Mouse (Mus musculus): ENCODE measurements around the gene Llgl1. TPM values are rescaled to one million over a fixed set of nuclear protein-coding genes. Genes with fewer than 3 reads are reported as not detected.
A peak's percentile ranks its signal among the peaks of the same experiment; 100 is the strongest.

The Llgl1 gene
- total and polyA plus RNA-seq, 2 experiments from 2014 or later: 35.2 to 75.5 TPM

DNA sequence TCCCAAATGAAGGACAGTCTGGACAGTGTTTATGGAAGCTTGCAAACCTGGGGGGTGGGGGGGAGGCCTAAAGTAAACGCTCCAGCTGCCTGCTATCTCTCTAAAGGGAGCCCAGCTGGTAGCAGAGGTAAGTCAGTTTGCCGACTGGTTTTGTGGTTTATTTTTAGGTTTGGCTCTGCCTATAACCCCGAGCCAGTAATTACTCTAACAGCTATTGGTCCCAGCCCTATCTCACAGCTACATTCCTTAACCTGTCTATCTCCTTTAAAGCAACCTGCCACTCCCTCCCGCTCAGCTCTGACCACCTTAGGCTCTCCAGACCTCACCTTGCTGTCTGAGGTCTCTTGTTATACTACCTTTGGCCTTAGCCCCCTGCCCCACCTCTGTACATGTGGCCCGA, 19.7 kb downstream of the Llgl1 start:
- DNase-seq (ENCODE audit: low spot score) (no peak), ATAC-seq (no peak)
- no peak for TF ChIP-seq CTCF (IDR thresholded peaks at IDR 0.05; ENCODE audit: low read depth)
- no peaks in the 10 kb centered on the region for H3K27me3 ChIP-seq (ENCODE audit: insufficient read depth, low read length)
- H3K9ac ChIP-seq (replicated peaks; ENCODE audit: low read length): no peak overlapping the region
- H3K4me2 ChIP-seq (ENCODE audit: low read depth, low read length): no peak overlapping the region
- H3K9me3 ChIP-seq (ENCODE audit: low read length): no peaks in the 10 kb centered on the region
- no peaks in the 10 kb centered on the region for H3K4me1 ChIP-seq (ENCODE audit: insufficient read depth, low read length)
- no peak overlapping the region for H3K27ac ChIP-seq
- H3K36me3 ChIP-seq (ENCODE audit: insufficient read depth, low read length): peaks cover 94% of the 10 kb centered on the region
- H3K4me3 ChIP-seq (ENCODE audit: low read length): no peak overlapping the region
- 93% methylated on average over 5 of the region's 5 CpGs for WGBS

DNA sequence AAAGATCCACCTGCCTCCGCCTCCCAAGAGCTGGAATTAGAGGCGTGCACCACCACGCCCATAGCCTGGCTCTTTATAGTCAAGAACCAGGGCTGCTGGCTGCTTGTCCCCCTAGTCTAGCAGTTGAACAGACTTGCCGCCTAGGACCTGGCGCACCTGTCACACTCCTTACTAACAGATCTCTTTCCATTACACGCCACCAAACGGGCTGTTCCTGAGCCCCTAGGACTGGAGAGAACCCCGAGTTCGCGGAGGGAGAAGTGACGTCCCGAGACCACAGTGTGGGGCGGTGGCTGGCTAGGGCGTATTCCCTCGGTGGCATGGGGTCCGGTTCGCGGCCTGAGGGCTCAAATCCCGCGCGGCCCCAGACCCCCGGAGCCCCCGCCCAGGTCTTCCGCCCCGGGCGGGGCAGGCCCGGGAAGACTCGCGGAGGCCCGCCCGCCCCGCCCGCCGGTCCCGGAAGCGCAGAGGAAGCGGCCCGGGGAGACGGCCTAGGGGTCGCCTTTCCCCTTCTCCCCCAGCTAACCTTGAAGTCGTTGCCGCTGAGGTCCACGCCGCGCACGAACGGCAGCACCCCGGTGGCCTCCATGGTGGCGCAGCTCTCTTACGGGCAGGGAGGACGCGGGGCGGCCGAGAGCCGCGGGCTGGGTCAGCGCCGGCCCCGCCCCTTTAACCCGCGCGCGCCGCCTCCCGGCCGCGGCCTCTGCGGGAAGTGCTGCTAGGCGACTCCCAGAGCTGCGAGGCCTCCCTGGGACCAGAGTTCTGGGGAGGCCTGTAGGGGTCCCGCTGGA, 27.3 kb downstream of the Llgl1 start, which contains the start of gene Flii:
Gene Flii (minus strand): TSS at position 663 of the 791 bp plus-strand sequence.
- Histone ChIP-seq H3K27ac (peak within 1 kb of the TSS; percentile 92), H3K4me2 (ENCODE audit: low read depth, low read length) (peak within 1 kb of the TSS; percentile 72), H3K4me1 (ENCODE audit: insufficient read depth, low read length) (peaks cover 14% of the 10 kb centered on the region), H3K27me3 (ENCODE audit: insufficient read depth, low read length) (no peaks in the 10 kb centered on the region), H3K36me3 (ENCODE audit: insufficient read depth, low read length) (peaks cover 43% of the 10 kb centered on the region), H3K4me3 (ENCODE audit: low read length) (peak within 1 kb of the TSS; percentile 91), H3K9ac (replicated peaks; ENCODE audit: low read length) (peak within 1 kb of the TSS; percentile 85), H3K9me3 (ENCODE audit: low read length) (no peaks in the 10 kb centered on the region)
- peak; percentile 82 for DNase-seq (ENCODE audit: low spot score)
- under 1% methylated on average over 64 of the region's 71 CpGs for WGBS
- peak; percentile 77 for ATAC-seq
- TF ChIP-seq CTCF (IDR thresholded peaks at IDR 0.05; ENCODE audit: low read depth): peak; percentile 58

DNA sequence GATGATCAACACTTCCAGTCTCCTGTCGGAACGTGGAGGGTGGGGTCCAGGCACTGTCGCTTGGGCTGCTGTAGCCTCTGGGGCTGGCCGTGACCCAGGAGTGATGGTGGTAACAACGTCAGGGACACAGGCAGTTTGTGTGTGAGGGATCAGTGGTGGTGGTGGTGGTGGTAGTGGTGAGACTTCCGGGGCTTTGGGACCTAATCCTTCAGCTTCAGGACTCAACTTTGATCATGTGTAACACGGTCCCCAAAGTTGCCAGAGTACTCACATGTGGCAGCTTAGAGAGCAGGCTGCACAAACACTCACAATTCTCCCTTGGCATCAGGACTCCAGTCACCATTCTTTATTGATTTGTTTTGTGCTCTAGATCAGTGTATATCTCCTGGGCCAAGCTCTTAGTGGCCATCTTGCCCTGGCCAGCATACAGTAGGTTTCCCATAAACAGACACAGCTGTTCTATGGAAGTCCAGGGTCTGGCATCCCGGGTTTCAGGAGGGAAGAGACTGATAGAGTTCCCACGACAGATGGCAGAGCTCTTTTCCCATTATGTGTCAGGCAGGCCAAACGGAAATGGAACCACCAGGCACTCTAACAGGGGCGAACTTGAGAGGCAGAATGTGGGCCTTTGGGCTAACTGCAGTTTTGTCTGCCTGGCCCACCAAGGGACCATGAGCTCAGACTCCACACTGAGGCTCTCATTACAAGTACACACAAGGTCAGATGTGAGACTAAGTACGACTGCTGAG, 28.0 kb downstream of the Llgl1 start:
- 2% methylated on average over 12 of the region's 12 CpGs for WGBS
- ATAC-seq: peak; percentile 10; the same call in 1 of the 2 replicates
- H3K4me2 ChIP-seq (ENCODE audit: low read depth, low read length): peak overlapping the region; percentile 72
- no peak for TF ChIP-seq CTCF (IDR thresholded peaks at IDR 0.05; ENCODE audit: low read depth)
- peak; percentile 7 for DNase-seq (ENCODE audit: low spot score)
- peak overlapping the region; percentile 92 for H3K27ac ChIP-seq
- H3K4me3 ChIP-seq (ENCODE audit: low read length): peak overlapping the region; percentile 91
- H3K27me3 ChIP-seq (ENCODE audit: insufficient read depth, low read length): no peaks in the 10 kb centered on the region
- H3K4me1 ChIP-seq (ENCODE audit: insufficient read depth, low read length): peaks cover 14% of the 10 kb centered on the region
- H3K9ac ChIP-seq (replicated peaks; ENCODE audit: low read length): peak overlapping the region; percentile 85
- no peaks in the 10 kb centered on the region for H3K9me3 ChIP-seq (ENCODE audit: low read length)
- peaks cover 39% of the 10 kb centered on the region for H3K36me3 ChIP-seq (ENCODE audit: insufficient read depth, low read length)

DNA sequence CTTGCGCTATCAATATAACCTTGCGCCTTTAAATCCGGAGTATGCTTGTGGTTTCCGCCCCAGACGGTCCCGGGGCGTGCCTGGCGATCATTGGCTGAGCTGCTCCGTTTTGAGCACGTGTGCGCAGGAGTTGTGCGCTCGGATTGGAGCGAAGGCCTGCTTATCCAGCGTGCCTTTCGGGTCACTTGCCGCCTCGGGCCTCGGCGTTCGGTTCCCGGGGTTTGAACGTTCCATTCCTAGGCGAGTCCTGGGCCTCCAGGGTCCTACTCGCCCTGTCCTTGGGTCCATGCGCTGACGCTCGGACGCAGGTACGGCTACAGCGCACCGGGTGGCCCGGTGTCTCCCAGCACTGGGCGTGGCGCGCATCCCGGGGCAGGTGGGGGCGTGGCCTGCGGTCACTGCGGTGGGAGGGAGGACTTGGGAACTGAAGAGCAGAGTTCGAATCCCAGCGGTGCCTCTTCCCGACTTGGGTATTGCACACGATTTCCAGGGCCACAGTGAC, 28.8 kb downstream of the Llgl1 start, which contains the start of gene Mief2:
Gene Mief2 (plus strand): TSS at position 139 of the 502 bp plus-strand sequence.
- peak; percentile 96 for ATAC-seq
- Histone ChIP-seq H3K9me3 (ENCODE audit: low read length) (no peaks in the 10 kb centered on the region), H3K9ac (replicated peaks; ENCODE audit: low read length) (peak within 1 kb of the TSS; percentile 85), H3K4me1 (ENCODE audit: insufficient read depth, low read length) (peaks cover 14% of the 10 kb centered on the region), H3K4me3 (ENCODE audit: low read length) (peak within 1 kb of the TSS; percentile 91), H3K27me3 (ENCODE audit: insufficient read depth, low read length) (no peaks in the 10 kb centered on the region), H3K36me3 (ENCODE audit: insufficient read depth, low read length) (peaks cover 32% of the 10 kb centered on the region), H3K4me2 (ENCODE audit: low read depth, low read length) (peak within 1 kb of the TSS; percentile 72), H3K27ac (peak within 1 kb of the TSS; percentile 92)
- DNase-seq (ENCODE audit: low spot score): peak; percentile 98
- TF ChIP-seq CTCF (IDR thresholded peaks at IDR 0.05; ENCODE audit: low read depth): no peak
- under 1% methylated on average over 44 of the region's 44 CpGs for WGBS

DNA sequence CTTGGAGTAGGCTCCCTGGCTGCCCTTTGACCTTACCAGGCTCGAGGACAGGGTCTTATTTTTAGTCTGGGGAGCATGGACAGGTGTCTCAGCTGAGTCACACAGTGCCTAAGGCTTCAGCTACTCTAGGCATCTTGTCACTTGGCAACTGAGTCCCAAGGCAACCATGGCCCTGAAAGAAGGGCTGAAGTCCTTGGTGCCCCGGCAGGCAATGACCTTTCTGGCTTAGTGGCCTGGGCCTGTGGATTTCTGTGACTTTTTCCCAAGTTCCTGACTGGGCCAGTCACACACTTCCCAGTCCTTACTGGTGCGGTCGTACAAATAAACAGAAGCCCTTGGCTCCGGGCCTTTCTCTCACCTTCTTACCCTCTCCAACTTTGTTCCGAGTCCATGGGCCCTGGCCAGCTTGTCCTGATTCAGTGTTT, 29.7 kb downstream of the Llgl1 start:
- Histone ChIP-seq H3K9me3 (ENCODE audit: low read length) (no peaks in the 10 kb centered on the region), H3K9ac (replicated peaks; ENCODE audit: low read length) (peak overlapping the region; percentile 85), H3K27ac (no peak overlapping the region), H3K4me3 (ENCODE audit: low read length) (peak overlapping the region; percentile 91), H3K4me2 (ENCODE audit: low read depth, low read length) (peak overlapping the region; percentile 72), H3K27me3 (ENCODE audit: insufficient read depth, low read length) (no peaks in the 10 kb centered on the region), H3K4me1 (ENCODE audit: insufficient read depth, low read length) (peaks cover 14% of the 10 kb centered on the region), H3K36me3 (ENCODE audit: insufficient read depth, low read length) (peaks cover 23% of the 10 kb centered on the region)
- ATAC-seq (no peak), DNase-seq (ENCODE audit: low spot score) (no peak)
- 68% methylated on average over 6 of the region's 6 CpGs for WGBS
- no peak for TF ChIP-seq CTCF (IDR thresholded peaks at IDR 0.05; ENCODE audit: low read depth)

DNA sequence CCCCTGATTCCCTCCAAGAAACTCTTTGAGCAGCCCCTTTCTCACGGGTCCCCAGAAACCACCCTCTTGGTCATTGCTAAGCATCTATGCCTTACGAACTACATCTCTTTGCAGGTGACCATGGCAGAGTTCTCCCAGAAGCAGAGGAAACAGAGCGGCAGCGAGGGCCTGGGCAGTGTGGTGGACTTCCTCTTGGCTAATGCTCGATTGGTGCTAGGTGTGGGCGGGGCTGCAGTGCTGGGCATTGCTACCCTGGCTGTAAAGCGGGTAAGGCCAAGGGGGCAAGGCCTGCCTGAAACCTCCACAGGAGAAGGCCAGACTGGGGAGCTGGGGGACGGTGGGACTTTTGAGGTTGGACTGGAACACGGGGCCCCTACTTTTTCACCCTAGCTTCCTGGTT, 30.6 kb downstream of the Llgl1 start:
- H3K4me2 ChIP-seq (ENCODE audit: low read depth, low read length): no peak overlapping the region
- H3K9ac ChIP-seq (replicated peaks; ENCODE audit: low read length): 0 out of 2 replicates have a peak overlapping the region, but pooled peaks have one; percentile 2
- peaks cover 19% of the 10 kb centered on the region for H3K36me3 ChIP-seq (ENCODE audit: insufficient read depth, low read length)
- no peak overlapping the region for H3K4me3 ChIP-seq (ENCODE audit: low read length)
- 87% methylated on average over 9 of the region's 9 CpGs for WGBS
- TF ChIP-seq CTCF (IDR thresholded peaks at IDR 0.05; ENCODE audit: low read depth): no peak
- no peak for DNase-seq (ENCODE audit: low spot score)
- peaks cover 14% of the 10 kb centered on the region for H3K4me1 ChIP-seq (ENCODE audit: insufficient read depth, low read length)
- H3K27me3 ChIP-seq (ENCODE audit: insufficient read depth, low read length): no peaks in the 10 kb centered on the region
- ATAC-seq: no peak
- H3K9me3 ChIP-seq (ENCODE audit: low read length): no peaks in the 10 kb centered on the region
- no peak overlapping the region for H3K27ac ChIP-seq

Measured in hindbrain, postnatal 0 days (tissue).